Mouse (Mus musculus) lung, embryonic 14.5 days (tissue): ENCODE results near the gene Mthfsl. TPM values are rescaled to one million over a fixed set of nuclear protein-coding genes. Genes with fewer than 3 reads are reported as not detected.

ENCODE experiments used
- polyA plus RNA-seq: library from polyadenylated mRNA; unstranded; fragments of >200 nt; fragmentation: Nextera tagmentation; extraction: Ambion mirVana; gene quantifications from 2 replicates; pipeline ENCODE4 v1.2.1, GENCODE M21; 2014

The Mthfsl gene
- polyA plus RNA-seq, 1 experiment from 2014 or later: 31.6 TPM

Other genes starting within 250 kb of the Mthfsl start
- 141 and 151 TPM in 2 replicates for gene Syncrip, start 237.7 kb downstream of the Mthfsl start, polyA plus RNA-seq
- 7.6 and 8.4 TPM in 2 replicates for gene Zfp949, start 172.3 kb downstream of the Mthfsl start, polyA plus RNA-seq
- 0.12 TPM in 1 of 2 replicates, not detected in the other for gene Trim43a, start 139.4 kb downstream of the Mthfsl start, polyA plus RNA-seq
- gene Bcl2a1d, start 11.6 kb upstream of the Mthfsl start, polyA plus RNA-seq: 1.1 and 1.2 TPM in 2 replicates
- 0.12 and 0.21 TPM in 2 replicates for gene Trim43c, start 118.9 kb upstream of the Mthfsl start, polyA plus RNA-seq
- 1.9 and 3.8 TPM in 2 replicates for gene Bcl2a1a, start 236.6 kb upstream of the Mthfsl start, polyA plus RNA-seq